Mouse (Mus musculus) gastrocnemius, postnatal 10 days (tissue): ENCODE measurements at regions not wholly inside any gene's neighbourhood (a gene's known extent, or its start where the extent isn't known, plus 50 kb on each side); places are given as distances from the start of the nearest gene placed in this dataset.
"Not testable (repeated sequence)": the region's sequence is repeated elsewhere in the genome, so short reads cannot be mapped to it uniquely, and the experiment has no call there.

Experiments
- DNase-seq: peaks from one replicate; pipeline ENCODE4 v3.0.0; 2021; ENCODE audit warnings: mixed read lengths

DNA sequence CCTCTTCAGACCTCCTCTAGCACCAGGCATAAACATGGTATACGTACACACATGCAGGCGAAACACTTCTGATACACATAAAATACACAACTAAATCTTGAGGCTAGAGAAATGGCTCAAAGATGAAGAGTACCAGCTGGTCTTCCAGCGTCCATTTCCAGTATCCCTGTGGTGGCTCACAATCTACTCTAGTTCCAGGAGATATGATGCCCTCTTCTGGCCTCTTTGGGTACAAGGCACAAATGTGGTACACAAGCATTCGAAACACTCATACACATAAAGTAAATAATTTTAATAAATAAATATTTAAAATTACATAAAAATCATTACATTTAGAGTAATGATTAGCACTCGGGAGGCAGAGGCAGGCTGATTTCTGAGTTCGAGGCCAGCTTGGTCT, 50.7 kb upstream of the Rabgap1l start:
- DNase-seq = no peak

DNA sequence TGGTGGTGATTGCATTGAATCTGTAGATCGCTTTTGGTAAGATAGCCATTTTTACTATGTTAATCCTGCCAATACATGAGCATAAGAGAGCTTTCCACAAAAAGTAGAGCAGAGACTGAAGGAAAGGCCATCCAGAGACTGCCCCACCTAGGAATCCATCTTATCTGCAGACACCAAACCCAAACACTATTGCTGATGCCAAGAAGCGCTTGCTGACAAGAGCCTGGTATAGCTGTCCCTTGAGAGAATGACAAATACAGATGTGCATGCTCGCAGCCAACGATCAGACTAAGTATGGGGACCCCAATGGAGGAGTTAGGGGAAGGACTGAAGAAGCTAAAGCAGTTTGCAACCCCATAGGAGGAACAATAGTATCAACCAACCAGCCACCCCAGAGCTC, 51.7 kb upstream of the Rabgap1l start:
- DNase-seq = not testable (repeated sequence)

- DNase-seq = no peak
These were observed 55.5 kb upstream of the Rc3h1 start for GRCm38 (mm10) chr1:160850674-160851073.

DNA sequence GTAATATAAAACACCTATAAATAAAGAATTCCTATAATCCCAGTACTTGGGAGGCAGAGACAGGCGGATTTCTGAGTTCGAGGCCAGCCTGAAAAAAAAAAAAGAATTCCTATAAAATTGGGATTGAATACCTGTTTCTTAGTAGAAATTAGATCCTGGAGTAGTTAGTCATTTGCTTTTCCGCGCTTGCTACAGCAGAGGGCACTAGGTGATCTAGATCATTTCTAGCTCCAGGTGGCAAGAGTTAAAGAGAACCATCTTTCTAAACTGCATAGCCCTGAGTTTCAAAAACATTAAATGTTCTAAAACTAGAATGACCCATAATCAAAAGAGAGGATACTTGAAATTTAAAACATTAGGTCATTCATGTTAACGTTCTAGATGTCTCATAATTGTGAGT, 51.8 kb upstream of the Rc3h1 start:
- DNase-seq = no peak

DNA sequence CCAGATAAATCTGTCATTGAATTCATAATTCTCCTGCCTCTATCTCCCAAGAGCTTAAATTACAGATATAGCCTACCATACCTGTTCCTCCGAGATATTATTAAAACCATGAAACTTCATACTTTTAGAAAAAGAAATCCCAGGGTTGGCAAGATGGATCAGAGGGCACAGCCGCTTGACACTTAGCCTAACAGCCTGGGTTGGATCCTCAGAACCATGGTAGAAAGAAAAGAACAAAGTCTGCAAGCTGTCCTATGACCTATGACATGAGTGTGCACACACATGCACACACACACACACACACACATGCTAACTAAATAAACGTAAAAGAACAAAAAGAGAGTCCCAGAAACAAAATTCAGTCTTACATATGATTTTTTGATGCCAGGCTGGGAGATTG, 50.8 kb upstream of the Rc3h1 start:
- DNase-seq = no peak

DNA sequence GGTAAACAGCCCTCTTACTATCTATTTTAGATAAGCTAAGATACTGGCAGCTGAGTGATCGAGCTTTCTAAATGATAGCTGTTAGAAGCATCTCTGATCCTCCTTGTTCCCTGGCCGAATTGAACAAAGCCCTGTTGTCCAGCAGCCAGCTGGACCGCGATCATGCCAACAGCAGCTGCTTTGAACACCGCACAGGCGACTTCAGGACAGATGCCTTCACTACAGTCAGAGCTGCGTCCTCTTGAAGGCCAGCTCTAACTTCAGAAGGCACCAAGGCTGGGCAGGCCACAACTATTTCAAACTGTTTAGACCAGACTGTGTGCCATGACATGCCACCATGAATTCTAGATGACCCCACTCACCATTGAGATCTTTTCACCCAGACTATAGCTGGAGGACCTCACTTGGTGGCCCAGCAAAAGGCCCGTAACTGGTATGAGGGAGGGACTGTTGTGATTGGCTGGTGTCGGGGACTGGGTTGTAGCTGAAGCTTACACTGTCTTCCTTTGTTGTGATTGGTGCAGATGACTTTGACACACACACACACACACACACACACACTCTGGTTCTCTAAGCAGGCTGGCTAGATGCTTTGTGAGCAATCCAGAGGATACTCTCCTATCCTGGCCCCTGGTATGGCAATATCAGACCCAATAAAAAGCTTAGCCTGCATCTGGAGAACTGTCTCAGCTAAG, 50.1 kb upstream of the Rc3h1 start:
- DNase-seq = peak; percentile 24
